Mouse (Mus musculus): ENCODE measurements around the gene Chchd5.

GRCm38 (mm10) chr2:129178182-129178908 is 48.8 kb downstream of the Chchd5 start:
- TF ChIP-seq CTCF (conservative IDR thresholded peaks at IDR 0.05; ENCODE audit: low read length), result no peak
- peak; percentile 45; the same call in 1 of the 2 replicates for TF ChIP-seq NANOG (IDR thresholded peaks at IDR 0.05; ENCODE audit: borderline replicate concordance, low read length)
